In the genomic region with DNA sequence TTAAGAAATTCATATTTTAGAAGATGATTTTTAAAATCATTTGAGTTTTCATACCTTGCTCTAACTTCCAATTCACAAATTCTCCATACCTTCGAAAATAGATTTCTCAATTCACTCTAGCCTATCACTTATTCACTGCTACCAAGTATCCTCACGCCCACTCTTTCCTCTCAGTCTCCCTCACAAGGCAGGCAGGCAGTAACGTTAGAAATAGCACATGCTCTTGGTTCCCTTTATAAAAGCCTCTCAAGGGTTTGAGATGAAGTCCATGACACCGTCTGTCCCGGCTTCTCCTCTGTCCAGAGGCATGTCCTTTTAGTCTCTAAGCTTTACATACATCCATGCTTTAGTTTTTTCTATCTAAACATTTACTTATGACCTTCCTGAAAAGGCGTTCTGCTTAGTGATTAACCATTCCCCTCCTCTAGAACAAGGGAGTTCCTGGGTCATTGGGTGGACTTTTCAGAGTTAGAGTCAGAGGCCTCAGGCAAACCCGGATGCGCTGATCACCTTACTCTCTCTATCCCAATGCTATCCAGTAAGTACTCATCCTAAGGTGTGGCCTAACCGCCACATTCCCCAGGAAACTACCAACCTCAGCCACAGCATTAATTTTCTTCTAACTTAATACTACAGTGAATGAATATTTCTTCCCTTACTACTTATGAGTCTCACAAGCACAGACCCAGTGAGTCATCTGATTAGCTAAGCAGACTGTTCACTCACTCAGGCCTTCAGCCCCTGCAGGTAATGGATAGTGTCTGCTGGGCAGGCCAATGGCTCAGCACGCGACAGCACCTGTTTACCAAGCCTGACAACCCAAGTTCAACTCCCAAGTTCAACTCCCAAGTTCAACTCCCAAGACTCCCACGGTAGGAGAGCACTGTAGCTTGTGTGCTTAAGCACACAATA, we compare ENCODE assay signal across 15 mouse cellular contexts. TPM values are rescaled to one million over a fixed set of nuclear protein-coding genes. Genes with fewer than 3 reads are reported as not detected.
DNase-seq lines count a peak whose midpoint lies in the region; ATAC-seq and TF ChIP-seq lines count a peak whose summit lies in the region.
"Had no signal": no experiment of that assay in that cellular context is flagged by ENCODE, and none has a peak within 500 bp of the region (broad histone marks: within the 10 kb centered on the region; RNA-seq: fewer than 3 reads in every experiment).

No protein-coding gene starts in this region.

- whole genome bisulfite sequencing in kidney, adult 2 months, result 36% methylated on average over 12 of the region's 12 CpGs
- 84% methylated on average over 12 of the region's 12 CpGs for WGBS in forebrain, postnatal 0 days

- no peak for TF ChIP-seq POLR2A in kidney, adult 2 months (IDR thresholded peaks at IDR 0.05; ENCODE audit: low read depth, low read length)

- H3K36me3 ChIP-seq in kidney, adult 2 months (ENCODE audit: control insufficient read depth, insufficient read depth, low read length), result no peaks in the 10 kb centered on the region
- H3K36me3 ChIP-seq in forebrain, postnatal 0 days (ENCODE audit: insufficient read depth), result no peaks in the 10 kb centered on the region
- H3K36me3 ChIP-seq: liver, embryonic 15.5 days had no signal

- H3K4me1 ChIP-seq in kidney, adult 2 months (ENCODE audit: control insufficient read depth, insufficient read depth, low read length), result peaks cover 36% of the 10 kb centered on the region
- no peaks in the 10 kb centered on the region for H3K4me1 ChIP-seq in forebrain, postnatal 0 days (ENCODE audit: insufficient read depth)

- no peak for TF ChIP-seq CTCF in kidney, adult 2 months (conservative IDR thresholded peaks at IDR 0.05; ENCODE audit: insufficient read depth, insufficient read length, low read depth, low read length)
- no peak for TF ChIP-seq CTCF in forebrain, postnatal 0 days (IDR thresholded peaks at IDR 0.05; ENCODE audit: low read depth)

- H3K27me3 ChIP-seq in kidney, adult 2 months (replicated peaks; ENCODE audit: control insufficient read depth, insufficient read depth, low read length), result no peaks in the 10 kb centered on the region
- H3K27me3 ChIP-seq in forebrain, postnatal 0 days (ENCODE audit: insufficient read depth, low read length), result no peaks in the 10 kb centered on the region
- H3K27me3 ChIP-seq: liver, embryonic 15.5 days had no signal

- H3K9me3 ChIP-seq in forebrain, postnatal 0 days (ENCODE audit: low read length), result no peaks in the 10 kb centered on the region
- H3K9me3 ChIP-seq: liver, embryonic 15.5 days had no signal

- H3K27ac ChIP-seq in kidney, adult 2 months (ENCODE audit: insufficient read depth, low read depth, low read length), result no peak overlapping the region
- no peak overlapping the region for H3K27ac ChIP-seq in forebrain, postnatal 0 days (ENCODE audit: low read depth, low read length)
- H3K27ac ChIP-seq: layer of hippocampus, adult 2 months; liver, embryonic 15.5 days had no signal

- ATAC-seq in forebrain, postnatal 0 days, result no peak
- ATAC-seq: forebrain, embryonic 16.5 days had no signal

- H3K4me2 ChIP-seq in forebrain, postnatal 0 days (ENCODE audit: low read depth), result no peak overlapping the region
- H3K4me2 ChIP-seq: liver, embryonic 15.5 days had no signal

- H3K9ac ChIP-seq in forebrain, postnatal 0 days, result no peak overlapping the region
- H3K9ac ChIP-seq: liver, embryonic 15.5 days had no signal

- no peak overlapping the region for H3K4me3 ChIP-seq in kidney, adult 2 months (ENCODE audit: insufficient read depth, low read depth, low read length)
- no peak overlapping the region for H3K4me3 ChIP-seq in forebrain, postnatal 0 days (ENCODE audit: low read depth, low read length)
- H3K4me3 ChIP-seq: layer of hippocampus, adult 2 months; liver, embryonic 15.5 days had no signal

- DNase-seq in kidney, adult 2 months, result peak; percentile 34
- DNase-seq in kidney, adult 11 months, result no peak
- peak; percentile 59 for DNase-seq in 416B (ENCODE audit: low read depth)
- peak; percentile 36 for DNase-seq in ZHBTc4 (ENCODE audit: low read depth, low spot score)
- peak; percentile 22 for DNase-seq in kidney, postnatal 14 days
- no peak for DNase-seq in frontal cortex, postnatal 14 days (ENCODE audit: low spot score in 2 of 2)
- DNase-seq in spleen, adult 12 weeks (ENCODE audit: low spot score), result no peak
- no peak for DNase-seq in forebrain, postnatal 0 days
- DNase-seq: cerebellum, adult 9-11 months; heart, postnatal 14 days; left cerebral cortex, postnatal 4 days; retina, postnatal 1 day had no signal

RNA-seq across cellular contexts. Expression of a gene that starts 10.5 kb away (rescaled TPM):
- polyA plus RNA-seq in kidney, adult 2 months (2012; rRNA removed), result 15.7 and 18.3 TPM in 2 replicates
- total RNA-seq in forebrain, postnatal 0 days (2014; rRNA removed), result 35.9 and 41.1 TPM in 2 replicates
- polyA plus RNA-seq in forebrain, postnatal 0 days (2015; fragmentation: Nextera tagmentation; extraction: Ambion mirVana), result 23.3 and 29.4 TPM in 2 replicates

RNA-seq across cellular contexts. Expression of a gene that starts 30.9 kb away (rescaled TPM):
- polyA plus RNA-seq in kidney, adult 2 months (2012; rRNA removed), result 29.0 and 33.2 TPM in 2 replicates
- total RNA-seq in forebrain, postnatal 0 days (2014; rRNA removed), result 71.7 and 102 TPM in 2 replicates
- 113 and 133 TPM in 2 replicates for polyA plus RNA-seq in forebrain, postnatal 0 days (2015; fragmentation: Nextera tagmentation; extraction: Ambion mirVana)

RNA-seq across cellular contexts. Expression of a gene that starts 31.0 kb away (rescaled TPM):
- polyA plus RNA-seq in kidney, adult 2 months (2012; rRNA removed), result 17.2 and 18.9 TPM in 2 replicates
- total RNA-seq in forebrain, postnatal 0 days (2014; rRNA removed), result 43.6 and 51.5 TPM in 2 replicates
- polyA plus RNA-seq in forebrain, postnatal 0 days (2015; fragmentation: Nextera tagmentation; extraction: Ambion mirVana), result 61.0 and 64.8 TPM in 2 replicates

Comparison
In these comparisons a context has a peak if more than half of its experiments do, and no peak if none do; other contexts are left out.
1. DNase-seq: peak in kidney, adult 2 months (single experiment), 416B (single experiment), ZHBTc4 (single experiment) and kidney, postnatal 14 days (single experiment); none in kidney, adult 11 months (single experiment), frontal cortex, postnatal 14 days (0 of 2), spleen, adult 12 weeks (single experiment) and forebrain, postnatal 0 days (single experiment).